Mouse (Mus musculus): ENCODE results near the gene Abat.

Abat gene

DNA sequence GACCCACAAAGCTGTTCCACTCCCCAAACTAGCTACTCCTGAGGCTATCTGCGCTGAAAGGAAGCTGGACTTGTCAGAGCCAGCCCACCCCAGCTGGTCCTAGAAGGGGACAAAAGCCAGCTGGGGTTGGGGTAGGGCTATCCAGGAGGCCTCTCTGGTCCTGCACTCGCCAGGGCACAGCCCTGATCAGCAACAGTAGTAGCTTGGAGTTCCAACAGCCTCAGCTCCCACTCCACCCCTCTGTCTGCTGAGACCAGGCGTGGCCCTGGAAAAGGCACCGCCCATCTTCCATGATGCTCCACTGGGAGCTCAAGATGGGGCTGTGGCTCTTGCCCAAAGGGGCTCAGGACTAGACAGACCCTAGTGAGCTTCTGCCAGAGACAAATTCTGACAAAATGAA lies 154.6 kb downstream of the Abat start:
- DNase-seq (ENCODE audit: extremely low read depth, insufficient read length, low spot score): no peak

DNA sequence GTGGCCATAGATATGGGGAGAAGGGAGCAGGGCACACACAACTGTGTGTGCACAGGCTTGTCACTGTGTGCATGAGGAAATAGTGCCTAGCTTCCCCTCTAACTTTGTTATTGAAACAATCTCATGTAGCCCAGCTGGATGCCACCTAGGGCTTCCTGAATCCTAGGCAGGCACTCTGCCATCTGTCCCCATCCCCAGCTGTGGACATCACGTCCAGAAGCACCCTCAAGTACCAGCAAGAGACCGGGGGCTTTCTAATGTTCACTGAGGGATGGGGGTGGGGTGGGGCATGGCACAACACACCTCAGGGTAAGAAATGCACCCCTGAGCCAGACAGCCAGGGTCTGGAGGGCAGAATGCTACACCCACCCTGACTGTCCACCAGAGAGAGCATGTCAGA lies 155.2 kb downstream of the Abat start:
- DNase-seq (ENCODE audit: extremely low read depth, insufficient read length, low spot score): no peak

DNA sequence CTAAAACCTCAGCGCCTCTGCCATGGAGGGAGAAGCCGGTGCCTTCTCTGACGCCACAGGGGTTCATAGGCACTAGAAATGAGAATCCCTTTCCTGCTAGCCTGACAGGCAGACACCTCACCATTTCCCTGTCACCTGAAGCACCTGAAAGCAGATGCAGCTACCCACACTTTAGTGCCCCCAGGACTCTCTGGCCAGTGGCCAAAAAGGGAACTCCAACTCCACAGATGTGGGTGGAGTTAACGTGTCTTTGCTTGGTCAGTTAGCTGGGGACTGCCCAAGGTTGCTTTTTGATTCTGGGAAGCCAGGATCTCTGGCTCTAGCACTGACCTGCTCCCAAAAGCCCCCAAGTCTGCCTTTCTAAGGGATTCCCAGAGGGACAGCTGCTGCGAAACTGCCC lies 156.2 kb downstream of the Abat start:
- DNase-seq (ENCODE audit: extremely low read depth, insufficient read length, low spot score): no peak

DNA sequence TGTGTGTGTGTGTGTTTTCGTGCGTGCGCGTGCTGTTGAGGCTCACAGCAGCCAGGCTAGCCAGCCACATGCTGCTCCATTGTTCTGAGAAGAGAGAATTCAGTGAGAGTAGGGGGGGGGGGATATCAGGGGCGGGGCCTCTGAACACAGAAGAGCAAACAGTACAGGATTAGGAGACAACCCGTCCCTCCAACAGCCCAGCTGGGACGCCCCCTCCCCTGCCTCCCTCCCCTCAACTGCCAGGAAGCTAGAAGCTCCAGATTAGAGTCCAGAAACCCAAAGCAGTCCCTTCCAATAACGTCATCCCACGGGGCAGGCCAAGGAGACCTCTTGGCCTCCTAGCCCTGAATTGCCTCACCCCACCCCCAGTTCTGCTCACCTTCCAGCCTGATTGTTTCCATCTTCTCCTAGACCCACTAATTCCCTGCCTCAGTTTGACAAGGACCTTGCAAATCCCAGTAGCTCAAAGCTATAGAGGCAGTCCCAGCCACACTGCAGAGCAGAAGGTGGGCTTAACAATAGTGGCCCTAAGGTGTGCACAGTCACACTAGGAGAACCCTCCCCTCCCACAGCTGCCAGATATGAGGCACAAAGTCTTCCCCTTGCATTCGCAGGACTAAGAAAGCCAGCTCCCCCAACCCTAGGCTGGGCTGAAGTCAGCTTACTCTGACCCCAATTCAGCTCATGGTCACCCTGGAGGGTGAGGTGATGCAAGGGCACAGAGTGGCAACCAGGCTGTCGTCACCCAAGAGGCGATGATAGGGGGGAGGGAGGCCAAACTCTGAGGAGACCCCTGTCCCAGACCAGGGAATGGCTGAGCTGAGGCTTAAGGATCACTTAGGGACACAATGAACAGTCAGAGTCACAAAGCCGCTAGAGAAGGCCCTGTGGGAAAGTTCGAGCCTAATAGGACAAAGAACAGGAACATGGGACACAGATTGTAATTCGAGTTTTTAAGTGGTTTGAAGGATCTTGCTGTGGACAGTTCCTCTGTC lies 157.1 kb downstream of the Abat start:
- no peak for DNase-seq (ENCODE audit: extremely low read depth, insufficient read length, low spot score)

Data from 3134 (cell line).